Mouse (Mus musculus) forebrain, embryonic 12.5 days (tissue): ENCODE measurements around the gene Plekha6. TPM values are rescaled to one million over a fixed set of nuclear protein-coding genes. Genes with fewer than 3 reads are reported as not detected.

Experiments
- ATAC-seq: fragments of 200-750 bp; cut with Nextera tagmentation; 2 replicates; pipeline ENCODE4 v1.8.0; 2017; ENCODE audit warnings: moderate TSS enrichment; ENCODE audit not compliant: low FRiP score
- H3K27ac ChIP-seq: fragments of 300-500 bp; sonication (generic); 2 replicates; pipeline ENCODE4 v1.5.1; 2016; ENCODE audit warnings: mild to moderate bottlenecking
- H3K27me3 ChIP-seq: fragments of 300-500 bp; sonication (generic); 2 replicates; pipeline ENCODE4 v1.6.1; 2016; ENCODE audit warnings: mild to moderate bottlenecking
- H3K36me3 ChIP-seq: fragments of 300-500 bp; sonication (generic); replicated peaks from 2 replicates; pipeline ENCODE4 v1.6.1; 2016; ENCODE audit warnings: mild to moderate bottlenecking
- H3K4me1 ChIP-seq: fragments of 300-500 bp; sonication (generic); 2 replicates; pipeline ENCODE4 v1.6.1; 2016
- H3K4me2 ChIP-seq: fragments of 300-500 bp; sonication (generic); 2 replicates; pipeline ENCODE4 v1.6.1; 2016; ENCODE audit warnings: mild to moderate bottlenecking, moderate library complexity
- H3K4me3 ChIP-seq: fragments of 300-500 bp; sonication (generic); replicated peaks from 2 replicates; pipeline ENCODE4 v1.5.1; 2016; ENCODE audit warnings: mild to moderate bottlenecking
- H3K9ac ChIP-seq: fragments of 300-500 bp; sonication (generic); 2 replicates; pipeline ENCODE4 v1.6.1; 2016; ENCODE audit warnings: mild to moderate bottlenecking
- H3K9me3 ChIP-seq: fragments of 300-500 bp; sonication (generic); 2 replicates; pipeline ENCODE4 v1.6.1; 2016
- WGBS: fragments of 180-500 bp; shearing (Covaris S2); methylation state at CpG from one replicate; pipeline ENCODE4 v1.1.7; 2016; 5-methylcytosine and 5-hydroxymethylcytosine counted together
- polyA plus RNA-seq: library from polyadenylated mRNA; unstranded; fragments of >200 nt; fragmentation: Nextera tagmentation; extraction: Ambion mirVana; gene quantifications from 2 replicates; pipeline ENCODE4 v1.2.1, GENCODE M21; 2016

The Plekha6 gene
- polyA plus RNA-seq, 1 experiment from 2014 or later, result 20.6 TPM

DNA sequence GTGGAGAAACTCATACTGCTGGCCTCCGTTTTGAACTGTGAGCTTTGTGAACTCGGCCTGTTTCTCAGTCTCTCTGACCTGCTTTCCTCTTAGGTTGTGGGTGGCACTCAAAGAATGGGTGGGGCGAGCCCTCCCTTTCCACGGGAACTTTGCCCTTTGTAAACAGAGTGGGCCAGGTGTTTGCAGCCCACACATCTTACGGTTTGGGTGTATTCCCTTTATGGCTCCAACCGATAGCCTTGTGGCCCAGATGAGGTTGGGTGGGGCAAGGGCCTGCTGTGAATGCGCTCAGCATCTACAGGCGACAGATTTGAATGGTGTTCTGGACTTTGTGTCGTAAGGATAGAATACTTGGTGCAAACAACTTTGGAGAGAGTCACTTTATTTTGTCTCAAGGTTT, 26.5 kb downstream of the Plekha6 start:
- peaks cover 60% of the 10 kb centered on the region for H3K4me1 ChIP-seq
- ATAC-seq, result no peak
- H3K4me2 ChIP-seq, result no peak overlapping the region
- H3K9ac ChIP-seq, result no peak overlapping the region
- 91% methylated on average over 9 of the region's 9 CpGs for WGBS
- no peak overlapping the region for H3K4me3 ChIP-seq
- peaks cover 5% of the 10 kb centered on the region; the same call in 1 of the 2 replicates for H3K9me3 ChIP-seq
- H3K27ac ChIP-seq, result no peak overlapping the region
- peaks cover 6% of the 10 kb centered on the region for H3K36me3 ChIP-seq
- H3K27me3 ChIP-seq, result peaks cover 33% of the 10 kb centered on the region

- Histone ChIP-seq H3K36me3 (0 out of 2 replicates have a peak, but pooled peaks cover 2% of the 10 kb centered on the region), H3K27ac (peak overlapping the region; percentile 67), H3K4me2 (no peak overlapping the region), H3K4me1 (peaks cover 71% of the 10 kb centered on the region), H3K9ac (no peak overlapping the region), H3K27me3 (peaks cover 85% of the 10 kb centered on the region), H3K4me3 (no peak overlapping the region), H3K9me3 (no peaks in the 10 kb centered on the region)
- 8% methylated on average over 6 of the region's 6 CpGs for WGBS
- ATAC-seq, result peak; percentile 76
Measured at GRCm38 (mm10) chr1:133196181-133196580, 32.2 kb downstream of the Plekha6 start.

DNA sequence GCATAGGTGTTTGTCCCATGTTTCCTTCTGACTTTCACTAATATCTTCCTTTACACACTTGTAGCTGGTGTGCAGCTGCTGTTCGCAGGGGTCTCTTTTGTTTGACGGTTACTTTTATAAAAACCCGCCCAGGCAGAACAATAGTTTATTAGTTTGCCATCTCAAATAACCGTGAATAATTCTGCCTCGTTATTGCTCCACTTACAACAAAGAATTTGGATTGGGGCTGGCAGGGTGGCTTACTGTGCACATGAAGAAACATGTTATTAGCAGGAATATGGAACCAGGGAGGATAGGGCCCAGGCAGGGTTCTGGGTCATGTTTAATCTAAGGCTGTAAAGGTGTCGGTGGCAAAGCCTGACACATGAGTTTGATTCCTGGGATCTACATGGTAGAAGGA, 33.3 kb downstream of the Plekha6 start:
- 32% methylated on average over 6 of the region's 6 CpGs for WGBS
- ATAC-seq, result no peak
- Histone ChIP-seq H3K27me3 (peaks cover 88% of the 10 kb centered on the region), H3K27ac (peak overlapping the region; percentile 67; the same call in 1 of the 2 replicates), H3K4me3 (no peak overlapping the region), H3K9ac (no peak overlapping the region), H3K4me2 (no peak overlapping the region), H3K4me1 (peaks cover 76% of the 10 kb centered on the region), H3K36me3 (0 out of 2 replicates have a peak, but pooled peaks cover 2% of the 10 kb centered on the region), H3K9me3 (no peaks in the 10 kb centered on the region)

DNA sequence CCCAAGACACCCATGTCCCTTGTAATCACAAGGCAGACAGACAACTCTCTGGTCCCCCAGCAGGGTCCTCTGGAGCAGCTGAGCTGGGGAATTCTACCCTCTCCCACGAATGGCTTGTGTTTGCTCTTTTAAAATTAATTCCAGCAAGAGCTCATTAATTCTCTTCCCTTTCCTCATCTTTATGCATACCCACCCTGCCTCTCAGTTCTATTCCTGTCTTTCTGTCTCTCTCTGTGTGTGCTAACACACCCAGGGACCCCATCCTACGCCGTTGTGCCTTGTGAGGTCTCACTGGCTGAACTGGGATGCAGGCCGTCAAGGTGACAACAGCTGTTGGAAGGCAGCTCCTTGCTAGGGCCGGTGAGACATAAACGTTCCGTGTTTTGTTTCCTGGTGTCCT, 35.7 kb downstream of the Plekha6 start:
- H3K4me1 ChIP-seq, result peaks cover 75% of the 10 kb centered on the region

DNA sequence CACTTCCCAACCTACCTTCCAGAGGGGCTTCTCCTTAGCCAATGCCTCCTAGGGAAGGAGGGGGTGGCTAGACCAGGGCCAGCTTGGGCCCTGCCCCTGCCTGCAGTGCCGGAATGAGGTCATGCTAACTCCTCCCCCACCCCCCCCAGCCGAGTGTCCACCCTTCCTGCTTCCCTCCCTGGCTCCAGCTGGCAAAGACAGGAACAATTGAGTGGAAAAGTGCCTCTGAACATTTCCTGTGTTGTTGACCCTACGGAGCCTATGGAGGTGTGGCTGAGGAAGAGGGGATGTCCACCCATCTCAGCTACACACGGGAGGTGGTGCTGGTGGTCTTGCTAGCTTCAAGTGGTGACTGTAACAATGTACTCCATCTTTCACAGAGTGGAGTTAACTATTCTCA, 37.5 kb downstream of the Plekha6 start:
- no peak overlapping the region for H3K4me2 ChIP-seq
- no peak for ATAC-seq
- no peak overlapping the region for H3K9ac ChIP-seq
- H3K4me1 ChIP-seq, result peaks cover 60% of the 10 kb centered on the region
- peaks cover 67% of the 10 kb centered on the region for H3K27me3 ChIP-seq
- WGBS, result 61% methylated on average over 4 of the region's 4 CpGs
- H3K27ac ChIP-seq, result no peak overlapping the region
- no peak overlapping the region for H3K4me3 ChIP-seq
- 0 out of 2 replicates have a peak, but pooled peaks cover 2% of the 10 kb centered on the region for H3K36me3 ChIP-seq
- H3K9me3 ChIP-seq, result no peaks in the 10 kb centered on the region

More for the DNA sequence above, 35.7 kb downstream of the Plekha6 start:
- no peak for ATAC-seq
- 0 out of 2 replicates have a peak, but pooled peaks cover 2% of the 10 kb centered on the region for H3K36me3 ChIP-seq
- H3K9ac ChIP-seq, result no peak overlapping the region; the same call in 1 of the 2 replicates
- no peak overlapping the region for H3K4me2 ChIP-seq
- WGBS, result 55% methylated on average over 7 of the region's 7 CpGs
- peak overlapping the region; percentile 54 for H3K27ac ChIP-seq
- peaks cover 75% of the 10 kb centered on the region for H3K27me3 ChIP-seq
- no peaks in the 10 kb centered on the region for H3K9me3 ChIP-seq
- no peak overlapping the region for H3K4me3 ChIP-seq

DNA sequence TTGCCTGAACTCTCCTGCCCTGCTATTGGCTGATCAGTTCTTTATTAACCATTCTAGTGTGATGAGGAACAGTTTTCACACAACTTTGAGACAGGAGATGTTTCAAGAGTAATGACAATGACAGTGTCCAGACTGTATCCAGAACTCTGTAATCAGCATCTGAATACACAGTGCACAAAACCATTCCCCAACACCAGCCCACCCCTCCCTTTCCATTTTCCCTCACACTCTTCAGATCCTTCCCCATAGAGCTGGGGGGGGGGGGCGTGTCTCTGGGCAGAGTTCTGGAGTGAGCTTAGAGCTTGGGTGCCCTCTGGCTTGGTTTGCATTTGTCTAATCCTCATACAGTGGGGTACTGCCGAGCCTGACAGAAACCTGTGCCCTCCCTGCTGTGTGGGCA, 39.7 kb downstream of the Plekha6 start:
- Histone ChIP-seq H3K9me3 (no peaks in the 10 kb centered on the region), H3K4me3 (no peak overlapping the region), H3K27ac (0 out of 2 replicates have a peak overlapping the region, but pooled peaks have one; percentile 31), H3K4me2 (no peak overlapping the region), H3K27me3 (peaks cover 46% of the 10 kb centered on the region), H3K9ac (no peak overlapping the region), H3K4me1 (peaks cover 56% of the 10 kb centered on the region), H3K36me3 (no peaks in the 10 kb centered on the region)
- ATAC-seq, result no peak
- WGBS, result 38% methylated on average over 2 of the region's 2 CpGs

- peaks cover 56% of the 10 kb centered on the region for H3K4me1 ChIP-seq
- H3K4me2 ChIP-seq, result no peak overlapping the region
- H3K9me3 ChIP-seq, result no peaks in the 10 kb centered on the region
- ATAC-seq, result no peak
- H3K4me3 ChIP-seq, result no peak overlapping the region
- 77% methylated on average over 11 of the region's 11 CpGs for WGBS
- no peaks in the 10 kb centered on the region for H3K36me3 ChIP-seq
- H3K27me3 ChIP-seq, result peaks cover 39% of the 10 kb centered on the region
- H3K9ac ChIP-seq, result no peak overlapping the region
- H3K27ac ChIP-seq, result 0 out of 2 replicates have a peak overlapping the region, but pooled peaks have one; percentile 31
Measured at GRCm38 (mm10) chr1:133204341-133204849, 40.4 kb downstream of the Plekha6 start.

DNA sequence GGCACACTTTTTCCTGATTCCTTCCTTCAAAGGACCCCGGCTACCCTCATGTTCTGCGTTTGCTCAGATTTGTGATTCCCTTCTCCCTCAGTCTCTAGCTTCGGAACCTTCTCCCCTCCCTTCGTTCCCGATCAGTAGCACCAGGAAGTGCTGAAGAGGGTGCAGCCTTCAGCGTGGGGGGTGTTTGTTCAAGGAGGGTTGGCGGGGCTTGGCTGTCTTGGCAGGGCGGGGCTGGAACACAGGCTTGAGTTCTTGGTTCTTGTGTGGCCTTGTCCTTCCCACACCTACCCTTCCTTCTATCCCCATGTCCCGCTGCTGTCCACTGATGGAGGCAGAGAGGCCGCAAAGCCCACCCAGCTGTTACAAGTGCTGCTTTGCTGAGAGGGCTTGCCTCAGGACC, 41.0 kb downstream of the Plekha6 start:
- H3K36me3 ChIP-seq, result no peaks in the 10 kb centered on the region
- no peak for ATAC-seq
- WGBS, result 82% methylated on average over 10 of the region's 10 CpGs
- H3K27me3 ChIP-seq, result peaks cover 34% of the 10 kb centered on the region
- H3K4me2 ChIP-seq, result no peak overlapping the region
- H3K4me1 ChIP-seq, result peaks cover 56% of the 10 kb centered on the region
- no peaks in the 10 kb centered on the region for H3K9me3 ChIP-seq
- no peak overlapping the region for H3K4me3 ChIP-seq
- H3K27ac ChIP-seq, result no peak overlapping the region
- H3K9ac ChIP-seq, result no peak overlapping the region

DNA sequence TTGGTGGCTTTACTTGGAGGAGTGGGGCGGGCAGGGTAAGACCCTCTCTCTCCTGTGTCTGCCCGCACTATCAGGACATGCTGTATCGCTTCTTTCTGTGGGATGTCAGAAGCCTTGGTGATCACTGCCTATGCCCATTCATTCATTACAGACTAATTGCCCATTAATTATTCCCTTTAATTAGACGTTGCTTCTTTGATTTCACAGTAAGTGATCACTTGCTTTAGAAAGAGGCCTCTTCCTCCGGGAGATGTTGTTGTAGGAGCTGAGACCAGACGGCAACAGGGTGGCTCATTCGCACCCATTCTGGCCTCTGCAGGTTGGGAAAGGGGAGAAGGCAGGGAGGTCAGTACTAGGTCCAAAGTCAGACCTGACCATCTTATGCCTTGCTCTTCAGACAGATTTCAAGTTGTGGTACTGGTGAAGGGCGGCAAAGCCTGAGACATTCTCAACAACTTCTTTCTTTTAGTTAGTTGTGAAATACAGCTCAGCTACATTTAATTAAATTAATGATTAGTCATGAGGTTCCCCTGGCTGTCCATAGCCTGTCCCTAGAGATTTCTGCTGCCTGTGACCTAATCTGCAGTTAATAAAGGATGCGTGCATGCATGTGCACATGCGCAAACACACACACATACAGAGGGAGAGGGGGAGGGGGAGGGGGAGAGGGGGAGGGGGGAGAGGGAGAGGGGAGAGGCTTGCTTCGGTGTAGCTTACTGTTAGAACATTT, 44.2 kb downstream of the Plekha6 start:
- WGBS, result 45% methylated on average over 10 of the region's 11 CpGs
- no peak overlapping the region for H3K27ac ChIP-seq
- ATAC-seq, result peak; percentile 37; the same call in 1 of the 2 replicates

GRCm38 (mm10) chr1:133209036-133209435, 45.0 kb downstream of the Plekha6 start:
- no peaks in the 10 kb centered on the region for H3K9me3 ChIP-seq
- H3K9ac ChIP-seq, result no peak overlapping the region
- H3K27me3 ChIP-seq, result peaks cover 24% of the 10 kb centered on the region
- H3K4me3 ChIP-seq, result no peak overlapping the region
- H3K4me2 ChIP-seq, result no peak overlapping the region
- H3K36me3 ChIP-seq, result no peaks in the 10 kb centered on the region
- H3K4me1 ChIP-seq, result peaks cover 60% of the 10 kb centered on the region
- 72% methylated on average over 11 of the region's 11 CpGs for WGBS
- ATAC-seq, result no peak
- H3K27ac ChIP-seq, result peak overlapping the region; percentile 80

More for the DNA sequence above, 44.2 kb downstream of the Plekha6 start:
- Histone ChIP-seq H3K9ac (no peak overlapping the region), H3K4me1 (peaks cover 63% of the 10 kb centered on the region), H3K27me3 (peaks cover 27% of the 10 kb centered on the region), H3K36me3 (no peaks in the 10 kb centered on the region), H3K4me2 (no peak overlapping the region), H3K9me3 (no peaks in the 10 kb centered on the region), H3K4me3 (no peak overlapping the region)

GRCm38 (mm10) chr1:133209482-133209881, 45.5 kb downstream of the Plekha6 start:
- ATAC-seq, result no peak
- peak overlapping the region; percentile 29; the same call in 1 of the 2 replicates for H3K9ac ChIP-seq
- peaks cover 60% of the 10 kb centered on the region for H3K4me1 ChIP-seq

GRCm38 (mm10) chr1:133209901-133210516, 46.0 kb downstream of the Plekha6 start:
- WGBS, result 29% methylated on average over 17 of the region's 17 CpGs
- peak overlapping the region; percentile 29; the same call in 1 of the 2 replicates for H3K9ac ChIP-seq
- peaks cover 15% of the 10 kb centered on the region for H3K27me3 ChIP-seq

More at GRCm38 (mm10) chr1:133209482-133209881, 45.5 kb downstream of the Plekha6 start:
- WGBS, result 45% methylated on average over 7 of the region's 7 CpGs
- Histone ChIP-seq H3K36me3 (no peaks in the 10 kb centered on the region), H3K27ac (peak overlapping the region; percentile 80), H3K9me3 (no peaks in the 10 kb centered on the region), H3K27me3 (peaks cover 20% of the 10 kb centered on the region), H3K4me3 (no peak overlapping the region), H3K4me2 (peak overlapping the region; percentile 32; the same call in 1 of the 2 replicates)

More at GRCm38 (mm10) chr1:133209901-133210516, 46.0 kb downstream of the Plekha6 start:
- Histone ChIP-seq H3K4me1 (peaks cover 59% of the 10 kb centered on the region), H3K27ac (peak overlapping the region; percentile 80), H3K4me3 (no peak overlapping the region), H3K36me3 (no peaks in the 10 kb centered on the region), H3K9me3 (no peaks in the 10 kb centered on the region), H3K4me2 (peak overlapping the region; percentile 32)
- ATAC-seq, result peak; percentile 16; the same call in 1 of the 2 replicates
